Mouse (Mus musculus): Measurements from ENCODE around the gene Akirin2.

GRCm38 (mm10) chr4:34526771-34527170 is 24.0 kb upstream of the Akirin2 start:
- no peak for TF ChIP-seq CHD2 (IDR thresholded peaks at IDR 0.05; ENCODE audit: low read depth, low read length)
- no peak for TF ChIP-seq HCFC1 (IDR thresholded peaks at IDR 0.05; ENCODE audit: borderline replicate concordance, insufficient read depth, low read length)
- TF ChIP-seq ZNF384 (IDR thresholded peaks at IDR 0.05; ENCODE audit: low read depth, low read length) = no peak
- TF ChIP-seq MAFK (IDR thresholded peaks at IDR 0.05; ENCODE audit: insufficient read depth, low read depth, low read length) = no peak
